Mouse (Mus musculus): ENCODE data around the gene Rrp1b. TPM values are rescaled to one million over a fixed set of nuclear protein-coding genes. Genes with fewer than 3 reads are reported as not detected.

Rrp1b gene
- polyA plus RNA-seq, 1 experiment: 2.1 TPM

DNA sequence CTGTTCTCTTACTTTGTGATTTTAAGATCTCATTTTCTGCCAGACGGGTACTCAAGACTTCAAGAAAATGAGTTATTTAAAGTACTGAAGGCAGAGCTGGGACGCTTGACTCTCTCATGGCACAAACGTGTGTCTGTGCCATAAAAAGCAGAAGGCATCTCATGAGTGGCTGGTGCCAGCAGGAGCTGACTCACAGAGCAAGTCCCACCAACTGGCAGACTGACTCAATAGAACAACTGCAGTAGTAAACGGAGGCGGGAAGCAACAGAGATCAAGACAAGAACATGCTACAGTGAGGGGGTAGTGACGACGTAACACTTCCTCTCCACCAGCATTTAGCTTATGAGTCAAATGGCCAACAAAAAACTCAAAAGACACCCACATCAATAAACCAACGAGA is 12.8 kb upstream of the Rrp1b start:
- Histone ChIP-seq H3K9me3 (ENCODE audit: control insufficient read depth, low read length) (no peaks in the 10 kb centered on the region), H3K36me3 (ENCODE audit: control insufficient read depth) (no peaks in the 10 kb centered on the region), H3K27me3 (ENCODE audit: control insufficient read depth) (no peaks in the 10 kb centered on the region; the same call in 1 of the 2 replicates), H3K4me3 (replicated peaks) (no peak overlapping the region), H3K4me1 (ENCODE audit: control insufficient read depth) (no peaks in the 10 kb centered on the region)
- TF ChIP-seq TAL1 (IDR thresholded peaks at IDR 0.05; ENCODE audit: low read length) (no peak), GATA1 (IDR thresholded peaks at IDR 0.05; ENCODE audit: low read length) (no peak)

DNA sequence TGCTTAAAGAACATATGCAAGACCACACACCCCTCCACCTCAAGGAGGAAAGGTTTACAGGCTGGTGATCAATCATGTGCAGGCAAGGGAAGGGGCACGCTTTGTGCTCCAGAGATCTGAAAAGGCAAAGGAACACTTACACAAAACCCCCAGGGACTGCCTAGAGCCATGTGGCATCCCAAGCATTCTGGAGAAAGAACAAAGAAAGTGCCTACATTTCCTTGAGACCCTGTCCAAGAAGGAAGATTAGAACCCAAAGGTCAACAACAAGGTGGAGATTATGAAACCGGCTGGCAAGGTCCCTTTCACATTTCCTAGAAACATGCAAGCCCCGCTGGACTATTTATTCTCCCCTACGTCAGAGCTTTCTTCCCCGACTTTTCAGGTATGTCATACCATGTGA is 11.2 kb upstream of the Rrp1b start:
- H3K9me3 ChIP-seq (ENCODE audit: control insufficient read depth, low read length): no peaks in the 10 kb centered on the region
- H3K4me3 ChIP-seq (replicated peaks): no peak overlapping the region
- H3K27me3 ChIP-seq (ENCODE audit: control insufficient read depth): no peaks in the 10 kb centered on the region; the same call in 1 of the 2 replicates
- TF ChIP-seq GATA1 (IDR thresholded peaks at IDR 0.05; ENCODE audit: low read length): no peak
- no peak for TF ChIP-seq TAL1 (IDR thresholded peaks at IDR 0.05; ENCODE audit: low read length)
- H3K36me3 ChIP-seq (ENCODE audit: control insufficient read depth): no peaks in the 10 kb centered on the region
- H3K4me1 ChIP-seq (ENCODE audit: control insufficient read depth): no peaks in the 10 kb centered on the region

DNA sequence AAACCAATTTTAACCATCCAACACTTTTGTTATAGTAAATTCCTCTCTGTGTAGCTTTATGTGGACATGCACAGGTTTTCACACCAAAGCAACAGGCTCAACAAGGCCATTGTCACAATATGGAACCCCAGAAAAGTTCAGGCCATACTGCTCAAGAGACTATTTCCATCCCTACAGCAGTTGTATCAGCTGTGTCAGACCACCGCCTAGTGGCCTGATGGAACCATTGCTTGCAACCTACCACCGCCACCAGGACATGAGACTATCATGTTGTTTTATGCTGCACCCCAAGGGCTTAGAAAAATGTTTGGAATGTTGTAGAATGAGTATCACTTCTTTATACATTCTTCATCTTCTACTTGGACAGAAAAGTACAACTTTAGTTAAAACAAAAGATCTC is 10.5 kb upstream of the Rrp1b start:
- Histone ChIP-seq H3K36me3 (ENCODE audit: control insufficient read depth) (no peaks in the 10 kb centered on the region), H3K9me3 (ENCODE audit: control insufficient read depth, low read length) (no peaks in the 10 kb centered on the region), H3K4me1 (ENCODE audit: control insufficient read depth) (no peaks in the 10 kb centered on the region), H3K27me3 (ENCODE audit: control insufficient read depth) (no peaks in the 10 kb centered on the region; the same call in 1 of the 2 replicates), H3K4me3 (replicated peaks) (no peak overlapping the region)
- no peak for TF ChIP-seq TAL1 (IDR thresholded peaks at IDR 0.05; ENCODE audit: low read length)
- TF ChIP-seq GATA1 (IDR thresholded peaks at IDR 0.05; ENCODE audit: low read length): no peak

DNA sequence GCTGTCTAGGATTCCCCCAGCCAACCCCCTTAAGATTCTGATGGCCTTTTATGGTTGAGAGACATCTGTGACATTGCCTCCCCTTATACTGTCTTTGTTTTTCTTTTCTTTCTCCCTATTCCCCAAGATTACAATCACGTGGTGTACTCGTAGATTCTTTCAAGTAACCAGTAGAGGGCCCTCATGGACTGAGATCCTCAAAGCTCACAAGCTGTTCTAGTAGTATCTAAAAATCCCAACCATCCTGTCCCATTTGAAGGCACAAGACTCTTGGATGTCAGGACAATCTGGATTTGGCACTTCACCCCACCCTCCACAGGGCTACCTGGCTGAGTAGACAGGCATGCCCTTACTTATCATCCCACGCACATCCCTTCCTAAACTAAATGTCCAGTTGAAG is 8.2 kb upstream of the Rrp1b start:
- H3K9me3 ChIP-seq (ENCODE audit: control insufficient read depth, low read length): no peaks in the 10 kb centered on the region
- H3K36me3 ChIP-seq (ENCODE audit: control insufficient read depth): no peaks in the 10 kb centered on the region
- no peaks in the 10 kb centered on the region for H3K4me1 ChIP-seq (ENCODE audit: control insufficient read depth)
- no peaks in the 10 kb centered on the region; the same call in 1 of the 2 replicates for H3K27me3 ChIP-seq (ENCODE audit: control insufficient read depth)
- TF ChIP-seq GATA1 (IDR thresholded peaks at IDR 0.05; ENCODE audit: low read length) (no peak), TAL1 (IDR thresholded peaks at IDR 0.05; ENCODE audit: low read length) (no peak)
- H3K4me3 ChIP-seq (replicated peaks): no peak overlapping the region

DNA sequence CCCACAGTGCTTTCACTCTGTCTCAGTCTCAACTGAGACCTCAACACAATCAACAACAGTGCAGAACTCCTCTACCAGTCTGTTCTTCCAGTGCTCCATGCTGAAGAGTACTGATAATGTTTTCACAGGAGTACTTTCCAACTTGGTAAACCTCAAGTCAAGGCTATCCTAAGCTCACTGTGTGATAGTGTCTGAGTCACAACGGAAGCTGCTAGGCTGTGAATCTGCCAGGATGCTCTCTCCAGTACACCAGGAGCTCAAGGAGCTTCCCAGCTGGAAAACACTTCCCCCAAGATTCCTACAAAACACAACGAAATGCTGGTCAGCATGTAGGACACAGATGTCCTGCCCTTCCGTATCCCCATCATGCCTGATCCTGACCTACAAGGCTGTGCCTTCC is 7.6 kb upstream of the Rrp1b start:
- no peaks in the 10 kb centered on the region for H3K9me3 ChIP-seq (ENCODE audit: control insufficient read depth, low read length)
- no peaks in the 10 kb centered on the region for H3K36me3 ChIP-seq (ENCODE audit: control insufficient read depth)
- TF ChIP-seq GATA1 (IDR thresholded peaks at IDR 0.05; ENCODE audit: low read length) (no peak), TAL1 (IDR thresholded peaks at IDR 0.05; ENCODE audit: low read length) (no peak)

DNA sequence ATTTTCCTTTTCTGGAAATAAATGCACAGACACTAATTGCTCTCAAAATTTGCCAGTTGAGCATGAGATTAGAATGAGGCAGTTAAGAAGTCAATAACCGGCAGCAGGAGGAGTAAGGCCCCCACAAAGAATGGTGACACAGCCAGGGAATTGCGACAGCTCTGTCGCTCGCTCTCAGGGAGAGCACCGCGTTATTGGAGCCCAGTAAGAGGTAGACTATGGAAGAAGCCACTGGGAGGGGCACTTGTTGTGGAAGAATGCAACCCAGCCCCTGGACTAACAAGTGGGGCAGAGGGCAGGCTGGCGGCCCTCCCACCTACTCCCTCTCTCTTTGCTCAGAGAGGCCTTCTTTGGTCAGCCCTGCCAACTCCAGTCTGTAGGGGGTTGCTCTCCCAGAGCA is 4.2 kb upstream of the Rrp1b start:
- Histone ChIP-seq H3K9me3 (ENCODE audit: control insufficient read depth, low read length) (no peaks in the 10 kb centered on the region), H3K4me3 (replicated peaks) (no peak overlapping the region)

More for the DNA sequence above, 7.6 kb upstream of the Rrp1b start:
- Histone ChIP-seq H3K4me1 (ENCODE audit: control insufficient read depth) (no peaks in the 10 kb centered on the region), H3K4me3 (replicated peaks) (no peak overlapping the region), H3K27me3 (ENCODE audit: control insufficient read depth) (no peaks in the 10 kb centered on the region; the same call in 1 of the 2 replicates)

DNA sequence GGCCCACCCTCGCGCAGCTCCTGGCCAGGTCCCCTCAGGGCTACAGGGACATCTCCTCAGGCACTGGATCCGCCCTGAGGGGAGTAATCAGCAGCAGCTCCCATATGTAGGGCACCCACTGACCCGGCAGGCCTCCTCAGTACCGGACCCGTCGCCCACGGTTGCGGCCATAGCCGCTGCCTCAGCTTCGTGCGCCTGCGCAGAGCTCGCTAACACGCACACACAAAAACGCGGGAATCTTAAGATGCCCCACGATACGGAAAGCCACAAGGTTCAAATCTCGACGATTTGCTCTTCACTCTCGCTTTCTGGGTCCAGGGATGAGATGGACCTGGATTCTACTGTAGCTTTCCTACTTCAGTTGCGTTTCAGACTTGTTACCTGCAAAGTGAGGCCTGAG is 1.6 kb upstream of the Rrp1b start:
- Histone ChIP-seq H3K36me3 (ENCODE audit: control insufficient read depth) (peaks cover 4% of the 10 kb centered on the region), H3K4me1 (ENCODE audit: control insufficient read depth) (peaks cover 34% of the 10 kb centered on the region), H3K9me3 (ENCODE audit: control insufficient read depth, low read length) (no peaks in the 10 kb centered on the region), H3K27me3 (ENCODE audit: control insufficient read depth) (no peaks in the 10 kb centered on the region), H3K4me3 (replicated peaks) (no peak overlapping the region)
- TF ChIP-seq GATA1 (IDR thresholded peaks at IDR 0.05; ENCODE audit: low read length): no peak

More for the DNA sequence above, 4.2 kb upstream of the Rrp1b start:
- TF ChIP-seq GATA1 (IDR thresholded peaks at IDR 0.05; ENCODE audit: low read length) (no peak), TAL1 (IDR thresholded peaks at IDR 0.05; ENCODE audit: low read length) (no peak)
- H3K4me1 ChIP-seq (ENCODE audit: control insufficient read depth): peaks cover 15% of the 10 kb centered on the region
- H3K36me3 ChIP-seq (ENCODE audit: control insufficient read depth): no peaks in the 10 kb centered on the region
- H3K27me3 ChIP-seq (ENCODE audit: control insufficient read depth): no peaks in the 10 kb centered on the region

DNA sequence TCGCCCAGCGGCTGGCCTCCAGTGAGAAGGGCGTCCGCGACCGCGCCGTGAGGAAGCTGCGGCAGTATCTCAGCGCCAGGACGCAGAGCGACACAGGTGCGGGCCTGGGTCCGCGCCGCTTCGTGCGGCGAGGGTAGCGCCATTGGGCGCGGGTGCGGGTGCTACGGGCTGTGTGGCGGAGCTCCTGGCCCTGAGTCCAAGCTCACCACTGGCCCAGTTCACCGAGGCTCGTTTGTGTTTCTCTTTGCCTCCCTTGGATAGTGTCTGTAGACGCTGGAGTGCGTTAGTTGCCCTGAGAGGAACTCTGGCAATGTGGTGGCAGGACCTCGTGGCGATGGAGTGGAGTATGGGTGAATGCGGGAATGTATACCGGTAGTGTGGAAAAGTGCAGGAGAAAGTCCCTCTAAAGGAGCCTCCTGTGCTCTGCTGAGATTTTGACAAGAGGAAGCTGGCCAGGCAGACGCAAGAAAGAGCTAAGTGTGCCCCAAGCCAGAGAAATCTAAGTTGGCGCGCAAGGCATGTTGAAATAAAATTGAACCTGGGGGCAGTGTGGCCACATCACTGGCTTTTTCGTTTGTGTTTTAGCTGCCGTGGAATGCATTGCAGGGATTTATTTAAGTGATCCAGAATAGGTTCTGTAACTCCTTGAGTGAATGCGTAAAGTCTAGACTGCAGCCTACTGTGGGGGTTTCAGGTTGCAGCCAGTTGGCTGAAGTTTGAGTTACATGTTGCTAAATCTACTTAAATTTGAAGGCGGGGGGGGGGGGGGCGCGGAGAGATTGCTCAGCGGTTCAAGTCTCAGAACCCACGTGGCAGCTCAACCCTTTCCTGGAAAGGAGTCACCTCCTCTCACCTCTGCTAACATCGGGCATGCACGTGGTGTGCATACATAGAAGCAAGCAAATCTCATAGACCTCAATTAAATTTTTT is 874 bp downstream of the Rrp1b start:
- H3K9me3 ChIP-seq (ENCODE audit: control insufficient read depth, low read length): no peaks in the 10 kb centered on the region
- H3K27me3 ChIP-seq (ENCODE audit: control insufficient read depth): no peaks in the 10 kb centered on the region
- peaks cover 14% of the 10 kb centered on the region for H3K36me3 ChIP-seq (ENCODE audit: control insufficient read depth)
- TF ChIP-seq GATA1 (IDR thresholded peaks at IDR 0.05; ENCODE audit: low read length) (no peak), TAL1 (IDR thresholded peaks at IDR 0.05; ENCODE audit: low read length) (no peak)
- peaks cover 36% of the 10 kb centered on the region for H3K4me1 ChIP-seq (ENCODE audit: control insufficient read depth)
- H3K4me3 ChIP-seq (replicated peaks): peak overlapping the region; percentile 84

DNA sequence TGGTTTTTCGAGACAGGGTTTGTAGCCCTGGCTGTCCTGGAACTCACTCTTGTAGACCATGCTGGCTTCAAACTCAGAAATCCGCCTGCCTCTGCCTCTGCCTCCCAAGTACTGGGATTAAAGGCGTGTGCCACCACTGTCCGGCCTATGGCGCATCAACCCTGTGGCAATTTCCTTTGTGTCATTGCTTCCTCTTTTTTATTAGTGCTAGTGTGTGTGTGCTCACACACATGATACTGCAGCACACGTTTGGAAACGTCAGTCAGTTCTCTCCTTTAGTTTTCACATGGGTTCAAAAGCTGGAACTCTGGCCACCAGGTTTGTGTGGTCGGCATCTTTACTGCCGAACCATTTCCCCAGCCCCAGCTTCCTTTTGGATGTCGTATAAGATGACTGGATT is 4.4 kb downstream of the Rrp1b start:
- Histone ChIP-seq H3K27me3 (ENCODE audit: control insufficient read depth) (no peaks in the 10 kb centered on the region), H3K9me3 (ENCODE audit: control insufficient read depth, low read length) (no peaks in the 10 kb centered on the region), H3K4me1 (ENCODE audit: control insufficient read depth) (peaks cover 38% of the 10 kb centered on the region), H3K36me3 (ENCODE audit: control insufficient read depth) (peaks cover 19% of the 10 kb centered on the region), H3K4me3 (replicated peaks) (no peak overlapping the region)
- TF ChIP-seq TAL1 (IDR thresholded peaks at IDR 0.05; ENCODE audit: low read length) (no peak), GATA1 (IDR thresholded peaks at IDR 0.05; ENCODE audit: low read length) (no peak)

Data from erythroblast, embryonic 14.5 days (primary cell).